Mouse (Mus musculus) megakaryocyte, embryonic 14.5 days (primary cell): Measurements from ENCODE around the gene Wdr49.

Experiments
- FLI1 ChIP-seq: IDR thresholded peaks from 2 replicates; pipeline ENCODE4 v1.6.1; 2012; ENCODE audit warnings: low read length, inconsistent platforms, mixed read lengths
- GATA1 ChIP-seq: IDR thresholded peaks from 3 replicates; pipeline ENCODE4 v1.6.1; 2012; ENCODE audit warnings: mixed read lengths, low read length, inconsistent platforms, borderline replicate concordance

- TF ChIP-seq FLI1 (no peak), GATA1 (no peak)
These were observed 173.1 kb downstream of the Wdr49 start for GRCm38 (mm10) chr3:75308861-75309260.
